Mouse (Mus musculus) forebrain, embryonic 13.5 days (tissue): Measurements from ENCODE around the gene Nrbf2. TPM values are rescaled to one million over a fixed set of nuclear protein-coding genes. Genes with fewer than 3 reads are reported as not detected.

ENCODE experiments used
- ATAC-seq: fragments of 200-750 bp; cut with Nextera tagmentation; 2 replicates; pipeline ENCODE4 v1.8.0; 2017
- H3K27ac ChIP-seq: fragments of 300-500 bp; sonication (generic); 2 replicates; pipeline ENCODE4 v1.5.1; 2015; ENCODE audit warnings: inconsistent platforms, mild to moderate bottlenecking, moderate library complexity
- H3K27me3 ChIP-seq: fragments of 300-500 bp; sonication (generic); 2 replicates; pipeline ENCODE4 v1.6.1; 2015; ENCODE audit warnings: mild to moderate bottlenecking, inconsistent platforms
- H3K36me3 ChIP-seq: fragments of 300-500 bp; sonication (generic); 2 replicates; pipeline ENCODE4 v1.6.1; 2015; ENCODE audit warnings: mild to moderate bottlenecking, inconsistent platforms; ENCODE audit not compliant: poor library complexity, severe bottlenecking
- H3K4me1 ChIP-seq: fragments of 300-500 bp; sonication (generic); 2 replicates; pipeline ENCODE4 v1.6.1; 2015; ENCODE audit warnings: inconsistent platforms
- H3K4me2 ChIP-seq: fragments of 300-500 bp; sonication (generic); 2 replicates; pipeline ENCODE4 v1.6.1; 2015; ENCODE audit warnings: inconsistent platforms, mild to moderate bottlenecking, moderate library complexity
- H3K4me3 ChIP-seq: fragments of 300-500 bp; sonication (generic); 2 replicates; pipeline ENCODE4 v1.5.1; 2015; ENCODE audit warnings: mild to moderate bottlenecking, inconsistent platforms
- H3K9ac ChIP-seq: fragments of 300-500 bp; sonication (generic); 2 replicates; pipeline ENCODE4 v1.6.1; 2015; ENCODE audit warnings: mild to moderate bottlenecking, inconsistent platforms
- H3K9me3 ChIP-seq: fragments of 300-500 bp; sonication (generic); replicated peaks from 2 replicates; pipeline ENCODE4 v1.6.1; 2016; ENCODE audit warnings: inconsistent platforms
- WGBS: fragments of 180-500 bp; shearing (Covaris S2); methylation state at CpG from one replicate; pipeline ENCODE4 v1.1.7; 2015; 5-methylcytosine and 5-hydroxymethylcytosine counted together
- polyA plus RNA-seq: library from polyadenylated mRNA; unstranded; fragments of >200 nt; fragmentation: Nextera tagmentation; extraction: Ambion mirVana; gene quantifications from 2 replicates; pipeline ENCODE4 v1.2.1, GENCODE M21; 2015

The Nrbf2 gene
- polyA plus RNA-seq, 1 experiment from 2014 or later: 41.0 TPM

DNA sequence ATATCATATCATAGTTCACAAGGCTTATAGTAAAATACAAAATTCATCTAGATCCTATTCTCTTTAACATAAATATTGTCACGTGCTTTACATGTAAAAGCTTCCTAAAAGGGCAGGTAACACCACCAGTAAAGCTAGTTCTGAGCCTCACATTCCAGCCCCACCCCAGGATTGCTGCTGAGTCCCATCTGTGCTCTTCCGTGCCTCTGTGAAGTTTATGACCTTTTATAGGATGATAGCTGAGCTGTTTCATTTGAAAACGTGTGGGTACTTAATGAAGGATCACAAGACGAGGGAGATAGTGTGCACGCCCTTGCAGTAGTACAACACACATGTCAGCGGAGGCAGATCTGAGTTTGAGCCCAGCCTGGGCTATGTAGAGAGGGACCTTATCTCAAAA is 54.7 kb downstream of the Nrbf2 start:
- 93% methylated on average over 6 of the region's 6 CpGs for WGBS
- no peak for ATAC-seq
- H3K4me3 ChIP-seq: no peak overlapping the region
- no peak overlapping the region for H3K9ac ChIP-seq
- H3K27ac ChIP-seq: no peak overlapping the region
- no peaks in the 10 kb centered on the region for H3K9me3 ChIP-seq
- no peaks in the 10 kb centered on the region for H3K27me3 ChIP-seq
- peaks cover 63% of the 10 kb centered on the region for H3K36me3 ChIP-seq
- H3K4me1 ChIP-seq: no peaks in the 10 kb centered on the region
- H3K4me2 ChIP-seq: no peak overlapping the region

DNA sequence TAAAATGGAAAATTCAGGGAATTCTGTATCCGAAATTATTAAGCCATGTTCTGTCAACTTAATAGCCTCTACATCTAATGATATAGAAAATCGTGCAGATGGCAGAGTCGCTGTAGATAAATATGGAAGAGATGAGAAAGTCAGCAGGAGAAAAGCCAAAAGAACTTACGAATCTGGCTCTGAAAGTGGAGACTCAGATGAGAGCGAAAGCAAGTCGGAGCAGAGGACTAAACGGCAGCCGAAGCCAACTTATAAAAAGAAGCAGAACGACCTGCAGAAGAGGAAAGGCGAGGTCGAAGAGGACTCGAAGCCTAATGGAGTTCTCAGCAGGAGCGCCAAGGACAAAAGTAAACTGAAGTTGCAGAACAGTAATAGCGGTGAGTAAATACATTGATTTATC is 58.6 kb downstream of the Nrbf2 start:
- H3K9me3 ChIP-seq: no peaks in the 10 kb centered on the region
- H3K36me3 ChIP-seq: peaks cover 51% of the 10 kb centered on the region
- no peaks in the 10 kb centered on the region for H3K27me3 ChIP-seq
- H3K9ac ChIP-seq: no peak overlapping the region
- no peak overlapping the region for H3K4me2 ChIP-seq
- no peak overlapping the region for H3K4me3 ChIP-seq
- no peak for ATAC-seq
- 93% methylated on average over 14 of the region's 14 CpGs for WGBS
- no peak overlapping the region for H3K27ac ChIP-seq
- H3K4me1 ChIP-seq: no peaks in the 10 kb centered on the region

DNA sequence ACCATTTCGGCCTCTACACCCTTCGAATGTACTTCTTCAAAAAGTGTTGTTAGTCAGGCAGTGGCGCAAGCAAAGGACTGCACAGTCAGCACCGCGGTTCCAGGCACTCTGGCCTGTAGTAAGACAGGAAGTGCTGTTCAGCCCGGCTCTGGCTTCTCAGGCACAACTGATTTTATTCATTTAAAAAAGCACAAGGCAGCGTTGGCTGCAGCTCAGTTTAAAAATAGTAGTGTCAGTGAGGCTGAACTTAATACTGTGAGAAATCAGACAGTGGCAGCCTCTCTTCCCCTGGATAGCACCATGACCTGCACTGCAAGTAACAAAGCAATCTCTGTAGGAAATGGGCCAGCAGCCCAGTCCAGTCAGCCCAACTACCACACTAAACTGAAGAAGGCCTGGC is 59.0 kb downstream of the Nrbf2 start:
- peaks cover 50% of the 10 kb centered on the region for H3K36me3 ChIP-seq
- H3K27ac ChIP-seq: no peak overlapping the region
- no peaks in the 10 kb centered on the region; the same call in 1 of the 2 replicates for H3K4me1 ChIP-seq
- H3K9me3 ChIP-seq: no peaks in the 10 kb centered on the region
- H3K9ac ChIP-seq: no peak overlapping the region
- H3K4me2 ChIP-seq: no peak overlapping the region
- H3K27me3 ChIP-seq: no peaks in the 10 kb centered on the region
- H3K4me3 ChIP-seq: no peak overlapping the region
- ATAC-seq: no peak
- WGBS: 88% methylated on average over 7 of the region's 7 CpGs

DNA sequence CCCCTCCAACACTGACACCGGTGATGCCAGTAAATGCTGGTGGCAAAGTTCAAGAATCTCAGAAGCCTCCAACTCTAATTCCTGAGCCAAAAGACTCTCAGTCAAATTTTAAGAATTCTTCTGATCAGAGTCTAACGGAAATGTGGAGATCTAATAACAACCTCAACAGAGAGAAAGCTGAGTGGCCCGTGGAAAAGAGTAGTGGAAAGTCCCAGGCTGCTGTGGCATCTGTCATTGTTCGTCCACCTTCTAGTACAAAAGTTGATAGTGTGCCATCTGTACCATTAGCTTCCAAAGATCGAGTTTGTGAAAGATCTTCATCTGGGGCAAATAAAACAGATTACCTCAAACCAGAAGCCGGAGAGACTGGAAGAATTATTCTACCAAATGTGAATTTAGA is 59.6 kb downstream of the Nrbf2 start:
- H3K36me3 ChIP-seq: peaks cover 45% of the 10 kb centered on the region
- whole genome bisulfite sequencing: 93% methylated on average over 6 of the region's 6 CpGs
- no peak overlapping the region for H3K4me2 ChIP-seq
- no peak overlapping the region for H3K9ac ChIP-seq
- no peaks in the 10 kb centered on the region for H3K9me3 ChIP-seq
- H3K27me3 ChIP-seq: no peaks in the 10 kb centered on the region
- H3K4me1 ChIP-seq: no peaks in the 10 kb centered on the region; the same call in 1 of the 2 replicates
- no peak overlapping the region for H3K4me3 ChIP-seq
- no peak for ATAC-seq
- no peak overlapping the region for H3K27ac ChIP-seq

DNA sequence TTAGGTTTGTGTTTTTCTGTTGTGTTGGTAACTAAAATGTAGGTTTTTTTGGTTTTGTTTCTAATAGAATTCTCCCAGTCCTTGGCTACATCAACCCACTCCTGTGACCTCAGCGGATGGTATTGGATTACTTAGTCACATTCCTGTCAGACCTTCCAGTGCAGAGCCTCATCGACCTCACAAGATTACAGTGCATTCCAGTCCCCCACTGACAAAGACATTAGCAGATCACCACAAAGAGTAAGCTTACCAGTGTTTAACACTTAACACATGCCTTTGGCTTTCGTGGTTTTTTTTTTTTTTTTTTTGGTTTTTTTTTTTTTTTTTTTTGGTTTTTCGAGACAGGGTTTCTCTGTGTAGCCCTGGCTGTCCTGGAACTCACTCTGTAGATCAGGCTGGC is 61.2 kb downstream of the Nrbf2 start:
- Histone ChIP-seq H3K4me2 (no peak overlapping the region), H3K9ac (no peak overlapping the region), H3K4me3 (no peak overlapping the region), H3K4me1 (no peaks in the 10 kb centered on the region; the same call in 1 of the 2 replicates), H3K27ac (no peak overlapping the region), H3K27me3 (no peaks in the 10 kb centered on the region), H3K36me3 (peaks cover 54% of the 10 kb centered on the region), H3K9me3 (no peaks in the 10 kb centered on the region)
- 79% methylated on average over 3 of the region's 4 CpGs for WGBS
- ATAC-seq: no peak

DNA sequence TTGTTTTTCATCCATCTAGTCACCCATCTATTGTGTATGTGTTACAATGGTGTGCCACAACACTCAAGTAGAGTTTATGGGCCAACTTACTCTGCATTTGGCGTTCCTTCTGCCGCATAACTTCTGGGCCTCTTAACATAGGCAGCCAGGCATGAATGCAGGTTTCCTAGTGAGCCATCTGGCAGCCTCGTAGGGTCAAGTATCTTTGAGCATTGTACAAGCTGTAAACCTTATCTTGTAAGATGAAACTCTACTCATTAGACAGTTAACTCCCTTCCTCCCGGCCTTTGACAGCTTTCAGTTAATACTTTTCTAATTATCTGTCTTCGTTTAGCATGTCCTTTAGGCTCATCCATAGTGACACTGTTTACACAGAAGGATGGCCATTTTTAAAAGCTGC is 63.8 kb downstream of the Nrbf2 start:
- ATAC-seq: no peak
- no peaks in the 10 kb centered on the region for H3K27me3 ChIP-seq
- H3K36me3 ChIP-seq: peaks cover 50% of the 10 kb centered on the region
- no peak overlapping the region for H3K27ac ChIP-seq
- no peaks in the 10 kb centered on the region for H3K9me3 ChIP-seq
- WGBS: 44% methylated on average over 5 of the region's 5 CpGs
- H3K9ac ChIP-seq: no peak overlapping the region
- H3K4me3 ChIP-seq: no peak overlapping the region
- no peak overlapping the region for H3K4me2 ChIP-seq
- no peaks in the 10 kb centered on the region; the same call in 1 of the 2 replicates for H3K4me1 ChIP-seq

DNA sequence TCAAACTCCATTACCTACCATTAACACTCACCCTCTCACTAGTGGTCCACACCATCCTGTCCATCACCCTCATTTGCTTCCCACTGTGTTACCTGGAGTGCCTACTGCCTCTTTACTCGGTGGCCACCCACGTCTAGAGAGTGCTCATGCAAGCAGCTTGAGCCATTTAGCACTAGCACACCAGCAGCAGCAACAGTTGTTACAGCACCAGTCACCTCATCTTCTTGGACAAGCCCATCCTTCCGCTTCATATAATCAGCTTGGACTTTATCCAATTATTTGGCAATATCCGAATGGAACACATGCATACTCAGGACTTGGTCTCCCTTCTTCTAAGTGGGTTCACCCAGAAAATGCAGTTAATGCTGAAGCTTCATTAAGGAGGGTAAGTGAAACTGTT is 64.9 kb downstream of the Nrbf2 start:
- Histone ChIP-seq H3K27ac (no peak overlapping the region), H3K9me3 (no peaks in the 10 kb centered on the region), H3K9ac (no peak overlapping the region), H3K4me3 (no peak overlapping the region), H3K36me3 (peaks cover 40% of the 10 kb centered on the region), H3K27me3 (no peaks in the 10 kb centered on the region), H3K4me2 (no peak overlapping the region), H3K4me1 (no peaks in the 10 kb centered on the region; the same call in 1 of the 2 replicates)
- ATAC-seq: no peak
- WGBS: 79% methylated on average over 4 of the region's 4 CpGs

DNA sequence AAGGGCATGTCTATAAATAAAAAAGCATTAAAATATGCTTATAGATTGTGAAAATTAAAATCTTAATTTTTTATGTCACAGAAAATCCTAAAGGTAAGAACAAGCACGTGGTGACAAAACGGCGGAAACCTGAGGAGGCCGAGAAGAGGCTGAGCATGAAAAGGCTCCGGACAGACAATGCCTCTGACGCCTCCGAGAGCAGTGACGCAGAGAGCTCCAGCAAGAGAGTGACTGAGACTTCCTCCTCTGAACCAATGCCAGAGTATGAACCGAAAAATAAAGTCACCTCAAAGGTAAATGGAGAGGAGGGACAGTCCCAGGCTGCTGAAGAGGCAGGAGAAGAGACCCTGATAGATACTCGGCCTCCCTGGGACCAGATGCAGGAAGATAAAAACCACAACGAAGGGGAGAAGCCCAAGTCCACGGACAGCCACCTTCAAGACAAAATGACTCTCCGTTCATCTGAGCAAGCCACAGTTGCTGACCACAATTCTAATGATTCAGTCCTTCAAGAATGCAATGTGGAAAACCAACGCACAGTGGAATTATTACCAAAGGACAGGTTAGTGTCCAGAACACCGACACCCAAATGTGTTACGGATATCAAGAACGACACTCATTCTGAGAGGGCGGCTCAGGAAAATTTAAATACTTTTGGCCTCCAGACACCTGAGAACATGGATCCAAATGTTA is 66.1 kb downstream of the Nrbf2 start:
- no peak for ATAC-seq
- H3K36me3 ChIP-seq: peaks cover 28% of the 10 kb centered on the region
- H3K4me3 ChIP-seq: no peak overlapping the region
- no peak overlapping the region for H3K4me2 ChIP-seq
- H3K9ac ChIP-seq: no peak overlapping the region
- WGBS: 95% methylated on average over 18 of the region's 18 CpGs
- H3K4me1 ChIP-seq: peaks cover 6% of the 10 kb centered on the region
- H3K27me3 ChIP-seq: no peaks in the 10 kb centered on the region
- no peak overlapping the region for H3K27ac ChIP-seq
- no peaks in the 10 kb centered on the region for H3K9me3 ChIP-seq

DNA sequence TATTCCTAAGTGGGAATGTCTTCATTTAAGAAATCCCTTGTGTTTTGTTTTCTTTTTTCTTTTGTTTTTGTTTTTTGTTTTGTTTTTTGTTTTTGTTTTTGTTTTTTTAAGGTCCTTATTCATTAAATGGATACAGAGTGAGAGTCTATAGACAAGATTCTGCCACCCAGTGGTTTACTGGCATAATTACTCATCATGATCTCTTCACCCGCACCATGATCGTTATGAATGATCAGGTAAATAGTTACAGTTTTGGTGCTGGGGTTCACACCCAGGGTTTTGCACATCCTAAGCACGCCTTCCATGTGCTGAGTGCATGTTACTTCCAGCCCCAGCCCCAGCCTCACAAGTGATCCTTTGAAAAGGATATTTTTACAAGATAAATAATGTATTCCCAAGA is 68.2 kb downstream of the Nrbf2 start:
- Histone ChIP-seq H3K9me3 (no peaks in the 10 kb centered on the region), H3K27ac (no peak overlapping the region), H3K36me3 (peaks cover 25% of the 10 kb centered on the region), H3K4me2 (no peak overlapping the region), H3K27me3 (no peaks in the 10 kb centered on the region), H3K4me3 (no peak overlapping the region), H3K9ac (no peak overlapping the region), H3K4me1 (peaks cover 14% of the 10 kb centered on the region)
- ATAC-seq: no peak
- WGBS: 74% methylated on average over 3 of the region's 3 CpGs

Other genes with a start within 250 kb of the Nrbf2 start
- 42.5 and 49.6 TPM in 2 replicates for gene Jmjd1c, start 189.2 kb downstream of the Nrbf2 start, polyA plus RNA-seq
- 42.2 and 43.0 TPM in 2 replicates for gene Reep3, start 188.4 kb downstream of the Nrbf2 start, polyA plus RNA-seq